Mouse (Mus musculus): ENCODE data around the gene Kcnip3. TPM values are rescaled to one million over a fixed set of nuclear protein-coding genes. Genes with fewer than 3 reads are reported as not detected.

Gene Kcnip3
- total RNA-seq, 2 experiments from 2014 or later: 53.9 to 57.9 TPM

- DNase-seq (ENCODE audit: low spot score in 2 of 2): no peak
These were observed 110.8 kb downstream of the Kcnip3 start for GRCm38 (mm10) chr2:127411126-127411525.

Other genes with a start within 250 kb of the Kcnip3 start
- 1 to 10 TPM; 3.1 to 3.7 TPM for gene Dusp2, start 185.9 kb downstream of the Kcnip3 start, total RNA-seq (2021)
- not detected for gene Astl, start 183.5 kb downstream of the Kcnip3 start, total RNA-seq (2021)
- gene Adra2b, start 158.9 kb downstream of the Kcnip3 start, total RNA-seq (2021): under 1 TPM; 0.23 to 0.29 TPM
- not detected for gene Gpat2, start 96.9 kb downstream of the Kcnip3 start, total RNA-seq (2021)
- 10 to 100 TPM; 11.5 to 17.6 TPM for gene Fahd2a, start 77.5 kb downstream of the Kcnip3 start, total RNA-seq (2021)
- under 1 TPM; 0.07 to 0.14 TPM for gene Prom2, start 19.4 kb upstream of the Kcnip3 start, total RNA-seq (2021)
- gene Zfp661, start 65.0 kb upstream of the Kcnip3 start, total RNA-seq (2021): 1 to 10 TPM; 8.4 to 9.7 TPM
- 10 to 100 TPM; 69.9 to 91.1 TPM for gene Mrps5, start 65.1 kb upstream of the Kcnip3 start, total RNA-seq (2021)
- 1 to 10 TPM; 3.0 to 3.1 TPM for gene Mal, start 134.6 kb upstream of the Kcnip3 start, total RNA-seq (2021)
- under 1 TPM; 0.53 to 0.54 TPM for gene Mall, start 207.8 kb upstream of the Kcnip3 start, total RNA-seq (2021)

Data from layer of hippocampus, postnatal 10 days (tissue).